Mouse (Mus musculus) forebrain, embryonic 13.5 days (tissue): ENCODE results near the gene Oas3. TPM values are rescaled to one million over a fixed set of nuclear protein-coding genes. Genes with fewer than 3 reads are reported as not detected.

Experiments used
- ATAC-seq: fragments of 200-750 bp; cut with Nextera tagmentation; 2 replicates; pipeline ENCODE4 v1.8.0; 2017
- H3K27ac ChIP-seq: fragments of 300-500 bp; sonication (generic); 2 replicates; pipeline ENCODE4 v1.5.1; 2015; ENCODE audit warnings: inconsistent platforms, mild to moderate bottlenecking, moderate library complexity
- H3K27me3 ChIP-seq: fragments of 300-500 bp; sonication (generic); 2 replicates; pipeline ENCODE4 v1.6.1; 2015; ENCODE audit warnings: mild to moderate bottlenecking, inconsistent platforms
- H3K36me3 ChIP-seq: fragments of 300-500 bp; sonication (generic); 2 replicates; pipeline ENCODE4 v1.6.1; 2015; ENCODE audit warnings: mild to moderate bottlenecking, inconsistent platforms; ENCODE audit not compliant: poor library complexity, severe bottlenecking
- H3K4me1 ChIP-seq: fragments of 300-500 bp; sonication (generic); 2 replicates; pipeline ENCODE4 v1.6.1; 2015; ENCODE audit warnings: inconsistent platforms
- H3K4me2 ChIP-seq: fragments of 300-500 bp; sonication (generic); 2 replicates; pipeline ENCODE4 v1.6.1; 2015; ENCODE audit warnings: inconsistent platforms, mild to moderate bottlenecking, moderate library complexity
- H3K4me3 ChIP-seq: fragments of 300-500 bp; sonication (generic); 2 replicates; pipeline ENCODE4 v1.5.1; 2015; ENCODE audit warnings: mild to moderate bottlenecking, inconsistent platforms
- H3K9ac ChIP-seq: fragments of 300-500 bp; sonication (generic); 2 replicates; pipeline ENCODE4 v1.6.1; 2015; ENCODE audit warnings: mild to moderate bottlenecking, inconsistent platforms
- H3K9me3 ChIP-seq: fragments of 300-500 bp; sonication (generic); replicated peaks from 2 replicates; pipeline ENCODE4 v1.6.1; 2016; ENCODE audit warnings: inconsistent platforms
- WGBS: fragments of 180-500 bp; shearing (Covaris S2); methylation state at CpG from one replicate; pipeline ENCODE4 v1.1.7; 2015; 5-methylcytosine and 5-hydroxymethylcytosine counted together
- polyA plus RNA-seq: library from polyadenylated mRNA; unstranded; fragments of >200 nt; fragmentation: Nextera tagmentation; extraction: Ambion mirVana; gene quantifications from 2 replicates; pipeline ENCODE4 v1.2.1, GENCODE M21; 2015

Oas3 gene
- polyA plus RNA-seq, 1 experiment from 2014 or later: 0.17 TPM

DNA sequence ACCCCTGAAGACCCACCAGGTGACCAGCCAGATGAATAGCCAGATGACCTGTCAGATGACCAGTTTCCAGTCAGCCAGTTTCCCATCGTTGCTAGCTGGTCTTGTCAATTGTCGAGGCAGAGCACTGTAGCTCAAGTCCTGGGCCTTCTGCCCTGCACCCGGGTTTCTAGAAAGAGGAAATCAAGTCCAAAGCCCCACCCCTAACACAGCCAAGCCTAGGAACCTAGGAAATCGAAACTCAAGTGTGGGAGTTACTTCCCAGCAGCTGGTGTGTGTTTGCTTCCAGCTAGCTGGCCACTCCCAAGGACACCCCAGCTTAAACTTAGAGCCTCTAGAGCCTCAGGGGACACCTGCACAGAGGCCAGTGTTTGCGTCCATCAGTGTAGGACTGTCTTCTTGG is 27.8 kb downstream of the Oas3 start, which contains the start of gene Oas2:
Gene Oas2, minus strand, starts transcription at position 166 of the 400 bp plus-strand sequence.
- Histone ChIP-seq H3K9me3 (no peaks in the 10 kb centered on the region), H3K4me2 (no peak within 1 kb of the TSS), H3K9ac (no peak within 1 kb of the TSS), H3K36me3 (no peaks in the 10 kb centered on the region), H3K4me1 (no peaks in the 10 kb centered on the region), H3K27me3 (no peaks in the 10 kb centered on the region), H3K4me3 (no peak within 1 kb of the TSS), H3K27ac (no peak within 1 kb of the TSS)
- 70% methylated on average over 5 of the region's 5 CpGs for WGBS
- ATAC-seq: no peak

DNA sequence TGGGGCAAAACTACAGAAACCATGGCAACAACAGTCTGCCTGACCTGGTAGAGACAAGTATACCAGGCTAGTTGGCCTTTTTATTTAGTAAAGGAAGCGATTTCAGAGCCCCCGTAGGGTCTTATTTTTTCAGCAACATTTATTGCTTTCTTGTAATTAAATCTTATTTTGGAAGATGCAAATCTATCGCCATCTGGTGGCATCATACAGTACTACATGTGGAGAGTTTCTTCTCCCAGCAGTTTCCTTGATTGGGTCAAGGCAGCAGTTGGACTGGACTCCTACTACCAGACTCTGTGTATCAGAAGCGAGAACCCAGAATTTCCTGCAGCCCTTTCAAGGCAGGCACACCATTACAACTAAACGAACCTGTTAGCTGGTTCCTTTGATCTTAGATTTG is 31.0 kb downstream of the Oas3 start:
- H3K27me3 ChIP-seq: no peaks in the 10 kb centered on the region
- 12% methylated on average over 5 of the region's 5 CpGs for WGBS
- no peak overlapping the region for H3K27ac ChIP-seq
- no peak for ATAC-seq
- H3K4me2 ChIP-seq: no peak overlapping the region
- no peaks in the 10 kb centered on the region for H3K9me3 ChIP-seq
- no peak overlapping the region for H3K9ac ChIP-seq
- H3K4me3 ChIP-seq: no peak overlapping the region
- H3K4me1 ChIP-seq: no peaks in the 10 kb centered on the region
- H3K36me3 ChIP-seq: no peaks in the 10 kb centered on the region

DNA sequence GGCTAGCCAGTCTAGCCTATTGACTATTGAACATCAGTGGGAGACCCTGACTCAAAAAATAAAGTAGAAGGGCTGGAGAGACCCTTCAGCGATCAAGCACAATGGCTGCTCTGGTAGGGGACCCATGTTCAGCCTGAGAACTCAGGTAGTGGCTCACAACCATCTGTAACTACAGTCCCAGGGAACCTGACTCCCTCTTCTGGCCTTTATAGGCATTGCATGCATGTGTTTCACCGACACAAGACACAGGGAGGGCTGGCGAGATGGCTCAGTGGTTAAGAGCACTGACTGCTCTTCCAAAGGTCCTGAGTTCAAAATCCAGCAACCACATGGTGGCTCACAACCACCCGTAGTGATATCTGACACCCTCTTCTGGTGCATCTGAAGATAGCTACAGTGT is 35.3 kb downstream of the Oas3 start:
- H3K4me1 ChIP-seq: no peaks in the 10 kb centered on the region
- H3K36me3 ChIP-seq: no peaks in the 10 kb centered on the region
- no peak overlapping the region for H3K9ac ChIP-seq
- no peak overlapping the region for H3K4me3 ChIP-seq
- H3K9me3 ChIP-seq: no peaks in the 10 kb centered on the region
- no peaks in the 10 kb centered on the region for H3K27me3 ChIP-seq
- no peak overlapping the region for H3K27ac ChIP-seq
- no peak for ATAC-seq
- H3K4me2 ChIP-seq: no peak overlapping the region
- 33% methylated on average over 4 of the region's 4 CpGs for WGBS

DNA sequence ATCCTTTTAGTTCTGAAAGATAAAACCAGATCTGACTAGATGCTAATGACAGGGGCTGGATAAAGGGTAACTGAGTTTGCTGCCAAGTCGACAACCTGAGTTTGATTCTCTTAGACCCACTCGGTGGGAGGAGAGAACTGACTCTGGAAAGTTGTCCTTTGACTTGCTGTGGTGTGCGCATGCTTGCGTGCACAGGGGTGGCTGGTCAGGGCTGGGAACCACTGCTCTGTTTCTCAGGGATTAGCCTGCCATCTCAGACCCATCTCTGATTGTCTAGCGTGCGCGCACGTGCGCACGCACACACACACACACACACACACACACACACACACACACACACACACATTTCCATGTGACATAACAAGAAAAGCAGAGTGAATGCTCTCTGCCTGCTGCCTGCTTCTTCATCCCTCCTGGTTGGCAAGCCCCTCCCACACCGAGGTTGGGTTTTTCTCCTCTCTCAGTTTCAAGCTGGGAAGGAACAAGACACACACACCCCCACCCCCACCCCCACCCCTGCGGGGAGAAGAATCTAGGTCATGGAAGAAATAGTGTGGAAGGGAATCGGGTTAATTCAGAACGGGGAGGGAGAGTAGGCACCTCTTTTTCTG is 43.0 kb downstream of the Oas3 start:
- no peak overlapping the region for H3K27ac ChIP-seq
- H3K4me3 ChIP-seq: no peak overlapping the region
- 73% methylated on average over 14 of the region's 14 CpGs for WGBS
- no peaks in the 10 kb centered on the region for H3K36me3 ChIP-seq
- no peaks in the 10 kb centered on the region for H3K27me3 ChIP-seq
- no peaks in the 10 kb centered on the region for H3K9me3 ChIP-seq
- no peak overlapping the region for H3K4me2 ChIP-seq
- 0 out of 2 replicates have a peak, but pooled peaks cover 4% of the 10 kb centered on the region for H3K4me1 ChIP-seq
- H3K9ac ChIP-seq: no peak overlapping the region
- no peak for ATAC-seq

DNA sequence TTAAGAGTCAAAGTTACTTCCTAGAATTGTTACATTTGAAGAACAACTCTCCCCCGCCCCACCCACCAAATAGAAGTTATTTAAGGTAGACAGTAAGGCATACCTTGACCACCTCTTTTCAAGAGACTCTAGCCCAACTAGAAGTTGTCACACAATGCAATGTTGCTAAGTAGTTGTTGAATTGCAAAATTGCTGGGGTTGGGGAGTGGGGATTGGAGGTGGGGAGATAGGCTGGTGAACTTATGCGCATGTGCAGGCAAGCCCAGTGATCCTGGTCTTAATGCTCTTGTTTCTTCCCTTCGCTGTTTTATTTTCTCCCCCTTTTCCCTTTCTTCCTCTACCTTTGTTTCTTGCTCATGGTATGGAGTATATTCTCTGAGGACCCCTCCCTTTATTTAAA is 43.8 kb downstream of the Oas3 start:
- whole genome bisulfite sequencing: 94% methylated on average over 3 of the region's 3 CpGs

DNA sequence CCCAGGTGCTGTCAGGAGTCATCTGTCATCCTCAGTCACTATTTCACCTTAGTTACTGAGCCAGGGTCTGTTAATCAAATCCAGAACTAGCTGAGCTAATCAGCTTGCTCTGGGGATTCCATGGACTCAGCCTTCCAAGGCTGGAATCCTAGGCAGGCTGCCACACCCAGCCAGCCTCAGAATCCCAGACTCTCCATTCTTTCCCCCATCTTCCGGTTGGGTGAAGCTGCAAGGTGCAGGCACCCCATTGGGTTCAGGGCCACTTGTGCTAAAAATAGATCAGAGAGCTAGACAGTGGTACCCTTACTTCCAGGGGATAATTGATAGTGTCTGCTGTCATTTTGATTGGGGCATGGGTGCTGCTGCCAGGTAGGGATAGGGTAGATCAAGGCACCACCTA is 44.7 kb downstream of the Oas3 start:
- 39% methylated on average over 1 of the region's 1 CpGs for WGBS
- Histone ChIP-seq H3K27ac (no peak overlapping the region), H3K27me3 (no peaks in the 10 kb centered on the region), H3K4me3 (no peak overlapping the region), H3K9ac (no peak overlapping the region), H3K9me3 (no peaks in the 10 kb centered on the region), H3K4me1 (0 out of 2 replicates have a peak, but pooled peaks cover 9% of the 10 kb centered on the region), H3K36me3 (no peaks in the 10 kb centered on the region), H3K4me2 (no peak overlapping the region)
- no peak for ATAC-seq

More for the DNA sequence above, 43.8 kb downstream of the Oas3 start:
- H3K4me1 ChIP-seq: 0 out of 2 replicates have a peak, but pooled peaks cover 9% of the 10 kb centered on the region
- no peak overlapping the region for H3K4me2 ChIP-seq
- H3K4me3 ChIP-seq: no peak overlapping the region
- no peaks in the 10 kb centered on the region for H3K36me3 ChIP-seq
- ATAC-seq: no peak
- no peaks in the 10 kb centered on the region for H3K9me3 ChIP-seq
- no peak overlapping the region for H3K27ac ChIP-seq
- H3K9ac ChIP-seq: no peak overlapping the region
- no peaks in the 10 kb centered on the region for H3K27me3 ChIP-seq

DNA sequence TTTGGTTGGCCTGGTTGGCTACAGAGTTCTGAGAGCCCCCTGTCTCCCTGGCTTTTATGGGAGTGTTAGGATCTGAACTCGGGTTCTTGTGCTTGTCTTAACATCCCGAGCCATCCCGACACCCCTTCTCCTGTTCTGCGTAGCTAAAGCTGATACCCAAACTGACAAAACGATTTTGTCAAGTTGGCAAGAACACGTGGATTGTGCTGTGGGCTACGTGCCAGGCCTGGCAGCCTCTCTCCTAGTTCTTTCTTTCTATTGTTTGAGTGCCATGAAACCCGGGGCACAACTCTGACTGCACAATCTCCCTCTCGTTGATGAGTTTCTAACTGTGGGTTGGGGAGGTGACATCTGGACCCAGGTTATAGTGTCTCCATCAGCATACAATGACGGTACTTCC is 48.1 kb downstream of the Oas3 start:
- H3K4me3 ChIP-seq: no peak overlapping the region
- ATAC-seq: no peak

DNA sequence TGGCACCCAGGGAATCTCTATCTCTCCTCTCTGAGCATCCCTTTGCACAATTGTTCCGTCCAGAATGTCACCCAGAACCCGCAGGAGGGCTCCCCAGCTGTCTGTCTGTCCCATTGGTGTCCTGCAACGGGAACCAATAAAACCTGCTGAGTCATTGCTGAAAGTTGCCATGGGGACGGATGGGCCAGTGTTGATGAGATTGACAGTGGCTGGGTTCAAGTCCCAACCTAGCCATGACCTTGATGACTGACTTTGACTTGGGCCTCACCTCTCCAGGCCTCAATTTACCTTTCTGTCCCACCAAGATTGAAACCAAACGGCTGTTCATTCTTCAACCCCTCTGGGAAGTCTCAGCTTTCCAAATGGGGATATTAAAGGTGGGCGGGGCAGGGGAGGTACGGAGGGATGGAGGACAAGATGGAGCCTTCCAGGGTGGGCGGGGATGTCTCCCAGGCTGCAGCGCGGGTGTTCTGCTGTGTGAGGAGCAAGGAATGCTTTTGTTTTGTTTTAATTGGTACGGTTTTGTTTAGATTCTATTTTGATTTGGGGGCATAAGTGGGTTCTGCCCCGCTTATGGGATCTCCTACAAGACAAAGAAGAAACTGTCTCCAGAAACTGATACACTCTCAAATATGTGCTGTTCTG is 51.5 kb downstream of the Oas3 start:
- ATAC-seq: no peak
- H3K36me3 ChIP-seq: no peaks in the 10 kb centered on the region
- 58% methylated on average over 12 of the region's 12 CpGs for WGBS
- 0 out of 2 replicates have a peak, but pooled peaks cover 5% of the 10 kb centered on the region for H3K27me3 ChIP-seq
- no peak overlapping the region for H3K9ac ChIP-seq
- no peak overlapping the region for H3K4me2 ChIP-seq
- H3K4me1 ChIP-seq: 0 out of 2 replicates have a peak, but pooled peaks cover 6% of the 10 kb centered on the region
- no peaks in the 10 kb centered on the region for H3K9me3 ChIP-seq
- H3K4me3 ChIP-seq: no peak overlapping the region
- H3K27ac ChIP-seq: no peak overlapping the region

More for the DNA sequence above, 48.1 kb downstream of the Oas3 start:
- Histone ChIP-seq H3K9me3 (no peaks in the 10 kb centered on the region), H3K4me2 (no peak overlapping the region), H3K36me3 (no peaks in the 10 kb centered on the region), H3K9ac (no peak overlapping the region), H3K4me1 (0 out of 2 replicates have a peak, but pooled peaks cover 9% of the 10 kb centered on the region), H3K27me3 (0 out of 2 replicates have a peak, but pooled peaks cover 5% of the 10 kb centered on the region), H3K27ac (no peak overlapping the region)
- WGBS: 40% methylated on average over 10 of the region's 10 CpGs

DNA sequence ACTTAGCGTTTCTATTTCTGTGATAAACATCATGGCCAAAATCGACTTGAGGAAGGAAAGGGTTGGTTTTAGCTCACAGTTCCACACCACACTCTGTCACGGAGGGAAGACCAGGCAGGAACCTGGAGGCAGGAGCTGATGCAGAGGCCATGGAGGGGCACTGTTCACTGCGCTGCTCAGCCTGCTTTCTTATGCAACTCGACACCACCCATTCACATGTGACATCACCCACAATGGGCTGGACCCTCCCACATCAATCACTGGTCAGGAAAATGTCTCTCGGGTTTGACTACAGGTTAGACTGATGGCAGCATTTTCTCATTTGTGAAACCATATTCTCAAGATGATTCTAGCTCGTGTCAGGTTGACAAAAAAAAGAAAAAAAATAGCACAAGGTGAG is 56.5 kb downstream of the Oas3 start:
- Histone ChIP-seq H3K9me3 (peaks cover 5% of the 10 kb centered on the region; the same call in 1 of the 2 replicates), H3K4me2 (no peak overlapping the region), H3K4me3 (no peak overlapping the region), H3K4me1 (peaks cover 8% of the 10 kb centered on the region), H3K9ac (no peak overlapping the region), H3K27me3 (0 out of 2 replicates have a peak, but pooled peaks cover 3% of the 10 kb centered on the region), H3K27ac (no peak overlapping the region), H3K36me3 (no peaks in the 10 kb centered on the region)
- 65% methylated on average over 7 of the region's 7 CpGs for whole genome bisulfite sequencing
- ATAC-seq: no peak

DNA sequence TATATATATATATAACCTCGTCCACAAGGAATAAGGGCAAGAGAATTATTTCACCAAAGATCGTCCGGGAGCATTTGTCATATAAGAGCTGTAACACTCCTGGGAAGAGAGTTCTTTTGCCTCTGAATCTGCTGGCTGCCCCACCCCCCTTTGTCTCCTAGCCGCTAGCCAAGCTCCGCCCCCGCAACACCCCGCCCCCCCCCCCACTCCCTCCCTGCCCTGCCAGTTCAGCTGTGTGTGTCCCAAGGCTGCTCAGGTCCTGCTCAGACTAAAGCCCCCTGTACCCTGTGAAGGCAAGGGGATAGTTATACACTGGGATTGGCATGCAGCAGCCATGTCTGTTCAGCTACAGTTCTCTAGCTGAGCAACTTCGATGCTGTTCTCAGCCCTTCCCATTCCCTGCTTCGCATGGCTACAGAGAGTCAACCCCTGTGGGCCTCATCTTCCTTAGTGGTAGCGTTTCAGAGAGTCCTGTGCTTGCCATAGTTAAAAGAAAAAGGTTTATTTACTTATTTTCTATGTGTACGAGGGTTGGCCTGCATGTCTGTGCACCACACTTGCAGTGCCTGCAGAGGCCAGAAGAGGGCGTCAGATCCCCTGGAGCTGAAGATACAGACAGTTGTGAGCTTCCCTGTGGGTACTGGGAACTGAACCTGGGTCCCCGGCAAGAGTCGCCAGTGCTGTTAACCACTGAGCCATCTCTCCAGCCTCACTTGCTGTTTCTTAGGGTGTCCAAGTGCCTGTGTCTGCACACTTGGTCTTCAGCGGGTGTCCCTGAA is 58.7 kb downstream of the Oas3 start:
- Histone ChIP-seq H3K9me3 (peaks cover 5% of the 10 kb centered on the region; the same call in 1 of the 2 replicates), H3K36me3 (no peaks in the 10 kb centered on the region), H3K4me1 (peaks cover 8% of the 10 kb centered on the region), H3K4me3 (no peak overlapping the region), H3K27ac (no peak overlapping the region), H3K4me2 (no peak overlapping the region), H3K9ac (no peak overlapping the region), H3K27me3 (peaks cover 11% of the 10 kb centered on the region)
- no peak for ATAC-seq
- 72% methylated on average over 11 of the region's 15 CpGs for WGBS

DNA sequence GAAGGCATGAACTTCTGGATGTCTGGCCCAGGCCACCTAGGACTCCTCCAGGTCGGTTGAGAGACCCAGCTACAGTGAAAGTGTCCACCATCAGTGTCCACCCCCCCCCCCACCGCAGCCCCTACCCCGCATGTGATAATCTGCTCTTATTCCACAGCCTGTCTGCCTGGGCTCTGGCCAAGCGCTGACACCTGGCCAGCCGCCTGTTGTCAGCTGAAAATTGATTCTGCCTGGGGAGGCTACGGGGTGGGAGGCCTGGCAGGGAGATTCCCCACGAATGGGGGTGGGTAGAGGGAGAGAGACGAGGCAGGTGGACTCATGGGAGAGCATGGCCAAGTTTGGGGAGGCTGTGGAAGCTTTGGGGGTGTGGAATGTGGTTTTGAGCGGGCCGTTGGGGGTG is 60.3 kb downstream of the Oas3 start:
- Histone ChIP-seq H3K27me3 (peaks cover 26% of the 10 kb centered on the region), H3K36me3 (no peaks in the 10 kb centered on the region), H3K27ac (no peak overlapping the region), H3K4me1 (peaks cover 8% of the 10 kb centered on the region), H3K4me3 (no peak overlapping the region), H3K9me3 (peaks cover 5% of the 10 kb centered on the region; the same call in 1 of the 2 replicates), H3K9ac (no peak overlapping the region), H3K4me2 (no peak overlapping the region)
- 86% methylated on average over 10 of the region's 10 CpGs for WGBS
- ATAC-seq: no peak

DNA sequence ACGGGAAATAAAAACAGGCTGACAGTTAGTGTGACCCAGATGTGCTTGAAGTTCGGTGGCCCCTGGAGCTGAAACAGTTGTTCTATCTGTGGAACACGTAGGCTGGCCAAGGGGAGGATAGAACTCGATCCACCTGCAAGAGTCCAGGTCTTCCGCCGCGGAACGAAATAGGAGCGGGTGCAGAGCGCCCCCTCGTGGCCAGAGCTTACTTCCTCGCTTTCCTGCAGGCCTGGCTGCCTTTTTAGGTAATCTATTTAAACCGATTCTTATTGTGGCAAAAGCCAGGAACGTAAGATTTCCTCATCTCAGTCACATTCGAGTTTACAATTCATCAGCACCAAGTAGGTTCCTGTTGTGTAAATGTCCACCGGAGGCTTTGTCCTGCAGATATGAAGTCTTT is 63.1 kb downstream of the Oas3 start:
- H3K4me1 ChIP-seq: peaks cover 30% of the 10 kb centered on the region
- no peak overlapping the region for H3K4me3 ChIP-seq
- 4% methylated on average over 16 of the region's 16 CpGs for WGBS
- H3K9me3 ChIP-seq: no peaks in the 10 kb centered on the region
- no peak overlapping the region for H3K9ac ChIP-seq
- ATAC-seq: no peak
- no peak overlapping the region for H3K27ac ChIP-seq
- no peaks in the 10 kb centered on the region for H3K36me3 ChIP-seq
- peaks cover 45% of the 10 kb centered on the region for H3K27me3 ChIP-seq
- 0 out of 2 replicates have a peak overlapping the region, but pooled peaks have one; percentile 8 for H3K4me2 ChIP-seq
